Mouse (Mus musculus) intestine, postnatal 0 days (tissue): ENCODE data around the gene Pdzk1ip1. TPM values are rescaled to one million over a fixed set of nuclear protein-coding genes. Genes with fewer than 3 reads are reported as not detected.

Experiments used
- ATAC-seq: fragments of 200-750 bp; cut with Nextera tagmentation; 2 replicates; pipeline ENCODE4 v1.8.0; 2017; ENCODE audit warnings: mild to moderate bottlenecking, moderate TSS enrichment, moderate library complexity
- H3K27ac ChIP-seq: fragments of 300-500 bp; sonication (generic); 2 replicates; pipeline ENCODE4 v1.5.1; 2014; ENCODE audit warnings: mild to moderate bottlenecking, low read depth, low read length, moderate library complexity
- H3K27me3 ChIP-seq: fragments of 300-500 bp; sonication (generic); replicated peaks from 2 replicates; pipeline ENCODE4 v1.6.1; 2014; ENCODE audit warnings: low read length, mixed read lengths; ENCODE audit not compliant: control insufficient read depth, insufficient read depth
- H3K36me3 ChIP-seq: fragments of 300-500 bp; sonication (generic); 2 replicates; pipeline ENCODE4 v1.6.1; 2014; ENCODE audit warnings: mild to moderate bottlenecking, moderate library complexity; ENCODE audit not compliant: control insufficient read depth, insufficient read depth
- H3K4me1 ChIP-seq: fragments of 300-500 bp; sonication (generic); replicated peaks from 2 replicates; pipeline ENCODE4 v1.6.1; 2014; ENCODE audit warnings: antibody characterized with exemption, low read length, mixed read lengths; ENCODE audit not compliant: control insufficient read depth, insufficient read depth
- H3K4me2 ChIP-seq: fragments of 300-500 bp; sonication (generic); replicated peaks from 2 replicates; pipeline ENCODE4 v1.6.1; 2014; ENCODE audit warnings: low read depth, mild to moderate bottlenecking, moderate library complexity
- H3K4me3 ChIP-seq: fragments of 300-500 bp; sonication (generic); 2 replicates; pipeline ENCODE4 v1.5.1; 2014; ENCODE audit warnings: low read depth, low read length
- H3K9ac ChIP-seq: fragments of 300-500 bp; sonication (generic); 2 replicates; pipeline ENCODE4 v1.6.1; 2014; ENCODE audit warnings: mild to moderate bottlenecking, low read depth, low read length
- H3K9me3 ChIP-seq: fragments of 300-500 bp; sonication (generic); 2 replicates; pipeline ENCODE4 v1.6.1; 2016; ENCODE audit warnings: mixed run types; ENCODE audit not compliant: control insufficient read depth
- CTCF ChIP-seq: sonication (generic); IDR thresholded peaks from 2 replicates; pipeline ENCODE4 v1.5.1; 2016; ENCODE audit warnings: low read depth, mild to moderate bottlenecking, control low read depth, antibody characterized with exemption, moderate library complexity
- WGBS: fragments of 180-500 bp; shearing (Covaris S2); extraction: QIAGEN DNeasy Blood & Tissue Kit; methylation state at CpG from one replicate; pipeline ENCODE4 v1.1.7; 2014; 5-methylcytosine and 5-hydroxymethylcytosine counted together
- polyA plus RNA-seq: library from polyadenylated mRNA; unstranded; fragments of >200 nt; fragmentation: Nextera tagmentation; extraction: Ambion mirVana; gene quantifications from 2 replicates; pipeline ENCODE4 v1.2.1, GENCODE M21; 2015

Gene Pdzk1ip1
- polyA plus RNA-seq, 1 experiment from 2014 or later, result 358 TPM

DNA sequence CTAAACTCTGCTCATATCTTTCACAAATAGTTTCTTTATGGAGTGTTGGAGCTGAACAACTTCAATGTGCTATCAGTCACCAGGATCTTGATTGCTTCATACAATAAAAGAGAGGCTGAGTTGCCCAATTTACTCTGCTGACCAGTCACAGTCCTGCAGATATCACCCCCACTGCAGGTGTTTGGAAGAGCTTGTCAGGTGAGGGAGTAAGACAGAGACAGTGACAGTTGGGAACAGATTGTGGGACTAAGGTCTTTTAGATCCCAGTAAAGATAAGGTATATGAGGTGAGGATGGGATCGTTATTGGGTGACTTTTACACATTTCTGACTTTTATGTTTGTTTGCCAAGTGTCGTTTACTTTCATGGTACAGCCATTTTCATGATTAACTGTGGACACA is 22.7 kb downstream of the Pdzk1ip1 start:
- H3K27ac ChIP-seq, result no peak overlapping the region
- 38% methylated on average over 2 of the region's 2 CpGs for WGBS
- no peaks in the 10 kb centered on the region for H3K27me3 ChIP-seq
- H3K9me3 ChIP-seq, result no peaks in the 10 kb centered on the region
- no peak overlapping the region for H3K4me3 ChIP-seq
- H3K4me2 ChIP-seq, result no peak overlapping the region
- no peak for TF ChIP-seq CTCF
- ATAC-seq, result no peak
- no peak overlapping the region for H3K9ac ChIP-seq
- no peaks in the 10 kb centered on the region for H3K36me3 ChIP-seq
- no peaks in the 10 kb centered on the region for H3K4me1 ChIP-seq

DNA sequence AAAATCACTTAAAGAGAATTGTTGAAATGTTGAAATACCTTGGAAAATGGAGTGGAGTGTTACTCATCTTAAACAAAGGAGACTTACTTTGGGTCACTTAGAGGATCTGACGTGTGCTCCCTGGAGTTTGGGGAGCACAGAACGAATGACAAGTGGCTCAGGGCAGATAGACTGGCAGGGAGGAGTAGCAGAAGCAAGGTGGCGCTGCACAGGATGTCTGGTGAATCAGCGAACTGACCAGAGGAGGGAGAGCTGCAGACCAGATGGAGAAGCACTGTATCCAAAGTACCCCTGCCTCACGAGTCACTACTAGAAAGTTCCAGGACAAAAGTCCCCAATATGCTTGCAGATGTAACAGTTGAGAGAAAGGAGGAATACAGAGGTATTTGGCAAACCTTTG is 24.8 kb downstream of the Pdzk1ip1 start:
- peak; percentile 48 for TF ChIP-seq CTCF
- Histone ChIP-seq H3K9me3 (no peaks in the 10 kb centered on the region), H3K27me3 (no peaks in the 10 kb centered on the region), H3K4me1 (no peaks in the 10 kb centered on the region), H3K9ac (no peak overlapping the region), H3K4me3 (no peak overlapping the region), H3K4me2 (no peak overlapping the region), H3K36me3 (no peaks in the 10 kb centered on the region), H3K27ac (no peak overlapping the region)
- WGBS, result 27% methylated on average over 5 of the region's 5 CpGs
- no peak for ATAC-seq

DNA sequence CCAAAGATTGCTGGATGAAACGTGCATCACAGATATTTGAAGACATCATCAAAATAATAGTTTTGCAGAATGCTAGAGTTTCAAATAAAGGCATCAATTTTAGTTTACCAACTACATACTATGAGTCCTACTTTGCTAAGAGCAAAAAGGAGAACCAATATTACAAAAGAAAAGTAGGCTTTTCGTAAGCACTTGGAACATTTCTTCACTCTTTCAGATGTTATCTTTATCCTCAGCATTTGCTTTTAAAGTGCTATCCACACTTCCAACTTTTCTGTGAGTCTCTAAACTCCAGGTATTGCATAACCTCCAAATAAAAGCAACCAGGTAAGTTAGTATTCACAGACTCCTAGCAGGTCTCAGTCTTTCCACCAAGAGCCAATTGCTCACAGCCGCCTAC is 31.1 kb downstream of the Pdzk1ip1 start:
- Histone ChIP-seq H3K4me2 (no peak overlapping the region), H3K4me1 (peaks cover 2% of the 10 kb centered on the region; the same call in 1 of the 2 replicates), H3K4me3 (no peak overlapping the region), H3K9me3 (no peaks in the 10 kb centered on the region), H3K27me3 (no peaks in the 10 kb centered on the region), H3K9ac (no peak overlapping the region), H3K27ac (no peak overlapping the region), H3K36me3 (no peaks in the 10 kb centered on the region)
- 85% methylated on average over 3 of the region's 3 CpGs for WGBS
- no peak for ATAC-seq
- TF ChIP-seq CTCF, result no peak

- H3K4me1 ChIP-seq, result peaks cover 2% of the 10 kb centered on the region; the same call in 1 of the 2 replicates
- no peak overlapping the region for H3K9ac ChIP-seq
- no peaks in the 10 kb centered on the region for H3K9me3 ChIP-seq
- no peak overlapping the region for H3K4me2 ChIP-seq
- no peaks in the 10 kb centered on the region for H3K27me3 ChIP-seq
- H3K4me3 ChIP-seq, result no peak overlapping the region
- no peak for TF ChIP-seq CTCF
- H3K36me3 ChIP-seq, result no peaks in the 10 kb centered on the region
- no peak for ATAC-seq
- H3K27ac ChIP-seq, result no peak overlapping the region
- WGBS, result 41% methylated on average over 2 of the region's 2 CpGs
Measured at GRCm38 (mm10) chr4:115121162-115121561, 32.7 kb downstream of the Pdzk1ip1 start.

DNA sequence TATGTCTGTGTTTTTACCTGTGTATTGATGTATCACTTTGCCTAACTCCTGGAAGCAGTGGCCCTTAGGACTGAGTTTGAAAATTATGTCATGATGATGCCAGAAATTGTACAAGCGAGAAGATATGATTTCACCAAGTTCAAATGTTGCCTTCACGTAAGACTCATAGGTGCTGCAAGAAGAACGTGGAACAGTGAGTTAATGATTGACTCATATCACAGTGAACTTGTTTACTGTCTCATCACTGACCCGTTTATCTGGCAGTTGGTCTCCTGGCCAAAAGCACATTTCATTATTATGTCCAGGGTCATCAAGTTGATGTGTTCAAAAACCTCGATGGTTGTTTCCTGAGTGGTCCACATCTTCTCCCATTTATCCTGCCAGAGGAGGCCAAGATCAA is 33.1 kb downstream of the Pdzk1ip1 start:
- H3K36me3 ChIP-seq, result no peaks in the 10 kb centered on the region
- no peaks in the 10 kb centered on the region for H3K27me3 ChIP-seq
- WGBS, result 39% methylated on average over 5 of the region's 5 CpGs
- no peak overlapping the region for H3K4me2 ChIP-seq
- TF ChIP-seq CTCF, result no peak
- H3K4me1 ChIP-seq, result peaks cover 2% of the 10 kb centered on the region; the same call in 1 of the 2 replicates
- no peak overlapping the region for H3K4me3 ChIP-seq
- no peaks in the 10 kb centered on the region for H3K9me3 ChIP-seq
- 0 out of 2 replicates have a peak, but pooled peaks have one; percentile 47 for ATAC-seq
- no peak overlapping the region for H3K9ac ChIP-seq
- H3K27ac ChIP-seq, result no peak overlapping the region

- H3K9ac ChIP-seq, result no peak overlapping the region
- no peak overlapping the region for H3K4me2 ChIP-seq
- H3K9me3 ChIP-seq, result no peaks in the 10 kb centered on the region
- peaks cover 2% of the 10 kb centered on the region; the same call in 1 of the 2 replicates for H3K4me1 ChIP-seq
- WGBS, result 74% methylated on average over 2 of the region's 2 CpGs
- no peak overlapping the region for H3K27ac ChIP-seq
- no peak for TF ChIP-seq CTCF
- ATAC-seq, result no peak
- H3K27me3 ChIP-seq, result no peaks in the 10 kb centered on the region
- no peaks in the 10 kb centered on the region for H3K36me3 ChIP-seq
- H3K4me3 ChIP-seq, result no peak overlapping the region
Measured at GRCm38 (mm10) chr4:115123507-115123906, 35.0 kb downstream of the Pdzk1ip1 start.

- no peak for ATAC-seq
- Histone ChIP-seq H3K9me3 (no peaks in the 10 kb centered on the region), H3K27me3 (no peaks in the 10 kb centered on the region), H3K4me3 (no peak overlapping the region), H3K36me3 (no peaks in the 10 kb centered on the region), H3K4me1 (peaks cover 2% of the 10 kb centered on the region; the same call in 1 of the 2 replicates), H3K4me2 (no peak overlapping the region), H3K9ac (no peak overlapping the region), H3K27ac (no peak overlapping the region)
- TF ChIP-seq CTCF, result peak; percentile 33
Measured at GRCm38 (mm10) chr4:115124713-115125112, 36.2 kb downstream of the Pdzk1ip1 start.
